Mouse (Mus musculus) C2C12 (cell line): ENCODE data around the gene Cpox. TPM values are rescaled to one million over a fixed set of nuclear protein-coding genes. Genes with fewer than 3 reads are reported as not detected.

ENCODE experiments used
- H3K27me3 ChIP-seq: one replicate; pipeline ENCODE4 v1.6.1; 2011; ENCODE audit not compliant: control insufficient read depth, insufficient read depth, insufficient read length
- H3K36me3 ChIP-seq: one replicate; pipeline ENCODE4 v1.6.1; 2011; ENCODE audit not compliant: control insufficient read depth, insufficient read depth
- H3K4me3 ChIP-seq: one replicate; pipeline ENCODE4 v1.5.1; 2011; ENCODE audit warnings: mild to moderate bottlenecking, control low read depth; ENCODE audit not compliant: poor library complexity, insufficient read depth, severe bottlenecking
- H3K79me2 ChIP-seq: one replicate; pipeline ENCODE4 v1.6.1; 2011; ENCODE audit not compliant: control insufficient read depth, insufficient read depth
- H3K79me3 ChIP-seq: one replicate; pipeline ENCODE4 v1.6.1; 2011; ENCODE audit warnings: low read depth, control low read depth
- H3ac ChIP-seq: one replicate; pipeline ENCODE3; 2011; ENCODE audit warnings: low read depth; ENCODE audit not compliant: control insufficient read depth, insufficient read length
- CEBPB ChIP-seq: IDR thresholded peaks from one replicate; pipeline ENCODE4 v1.6.1; 2011; ENCODE audit warnings: low read depth, mild to moderate bottlenecking, control low read depth, moderate library complexity
- CTCF ChIP-seq: IDR thresholded peaks from one replicate; pipeline ENCODE4 v1.5.1; 2011; ENCODE audit not compliant: control insufficient read depth, insufficient read depth, insufficient read length
- FOSL1 ChIP-seq: IDR thresholded peaks from one replicate; pipeline ENCODE4 v1.8.0; 2011; ENCODE audit warnings: mild to moderate bottlenecking, low read length; ENCODE audit not compliant: poor library complexity, insufficient read depth, severe bottlenecking
- MAX ChIP-seq: IDR thresholded peaks from one replicate; pipeline ENCODE4 v1.6.1; 2011; ENCODE audit warnings: mild to moderate bottlenecking, control low read depth
- MYOD1 ChIP-seq: IDR thresholded peaks from one replicate; pipeline ENCODE4 v1.6.1; 2011; ENCODE audit warnings: low read depth; ENCODE audit not compliant: control insufficient read depth, insufficient read length
- MYOG ChIP-seq: IDR thresholded peaks from one replicate; pipeline ENCODE4 v1.6.1; 2011; ENCODE audit not compliant: control insufficient read depth, insufficient read length; ENCODE audit errors: extremely low read depth
- USF1 ChIP-seq: IDR thresholded peaks from one replicate; pipeline ENCODE4 v1.6.1; 2011; ENCODE audit warnings: low read depth, mild to moderate bottlenecking, control low read depth, moderate library complexity
- polyA plus RNA-seq: library from polyadenylated mRNA; unstranded; fragments of >200 nt; fragmentation: generic; extraction: Trizol; gene quantifications from one replicate; pipeline ENCODE4 v1.2.1, GENCODE M21; 2012; ENCODE audit warnings: missing spikeins

The Cpox gene
- polyA plus RNA-seq, 1 experiment: 9.8 TPM

DNA sequence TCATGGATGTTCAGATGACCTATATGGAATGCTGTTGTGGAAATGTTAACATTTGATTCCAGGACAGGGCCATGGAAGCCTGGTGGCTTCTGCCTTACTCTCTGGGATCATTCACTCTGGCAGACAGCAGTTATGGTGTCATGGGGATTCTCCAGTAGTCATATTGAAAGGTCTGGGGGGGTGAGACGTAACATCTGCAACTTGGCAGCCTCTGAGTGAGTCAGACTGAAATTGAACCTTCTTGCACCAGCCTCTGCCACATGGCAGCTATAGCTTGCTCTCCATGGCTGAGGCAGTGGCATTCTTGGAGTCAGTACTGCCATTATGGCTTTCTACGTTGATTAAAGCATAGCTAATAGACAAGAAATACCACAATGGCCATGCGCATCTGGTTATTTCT is 26.7 kb downstream of the Cpox start:
- Histone ChIP-seq H3ac (no peak overlapping the region), H3K27me3 (no peaks in the 10 kb centered on the region), H3K4me3 (no peak overlapping the region), H3K79me2 (no peaks in the 10 kb centered on the region), H3K36me3 (no peaks in the 10 kb centered on the region), H3K79me3 (no peaks in the 10 kb centered on the region)
- TF ChIP-seq USF1 (no peak), MAX (no peak), CEBPB (no peak), MYOG (no peak), MYOD1 (no peak), FOSL1 (no peak), CTCF (no peak)

DNA sequence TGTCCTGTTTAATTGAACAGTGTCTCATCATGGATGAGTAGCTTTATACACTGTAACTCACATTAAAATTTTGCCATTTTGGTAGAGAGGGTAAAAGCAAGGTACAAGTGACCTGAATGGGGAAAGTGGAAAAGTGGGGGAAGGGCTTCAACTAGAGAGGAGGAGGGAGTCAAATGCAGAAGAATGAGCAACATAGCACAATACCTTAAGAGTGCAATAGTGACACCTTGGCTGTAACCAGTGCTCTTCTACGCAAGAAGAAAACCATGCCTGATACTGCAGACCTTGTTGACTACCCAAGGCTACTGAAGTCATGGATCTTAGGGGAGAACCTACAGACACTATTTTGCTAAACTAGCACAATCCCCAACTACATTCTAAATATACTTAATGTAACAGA is 27.2 kb downstream of the Cpox start:
- TF ChIP-seq MAX: no peak
- no peak for TF ChIP-seq USF1
- no peak for TF ChIP-seq FOSL1
- Histone ChIP-seq H3K36me3 (no peaks in the 10 kb centered on the region), H3K79me3 (no peaks in the 10 kb centered on the region), H3K4me3 (no peak overlapping the region), H3K79me2 (no peaks in the 10 kb centered on the region), H3ac (no peak overlapping the region), H3K27me3 (no peaks in the 10 kb centered on the region)

DNA sequence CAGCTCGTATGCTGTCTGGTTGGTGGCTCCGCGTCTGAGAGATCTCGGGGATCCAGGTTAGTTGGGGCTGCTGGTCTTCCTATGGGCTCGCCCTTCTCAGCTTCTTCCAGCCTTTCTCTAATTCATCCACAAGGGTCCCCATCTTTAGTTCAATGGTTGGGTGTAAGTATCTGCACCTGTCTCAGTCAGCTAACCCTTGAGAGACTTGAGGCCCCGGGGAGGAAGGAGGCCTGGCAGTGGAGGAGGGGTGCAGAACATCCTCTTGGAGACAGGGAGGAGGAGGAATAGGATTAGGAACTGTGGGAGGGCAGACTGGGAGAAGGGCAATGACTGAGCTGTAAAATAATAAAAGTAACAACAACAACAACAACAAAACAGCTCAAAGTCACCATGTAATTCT is 30.1 kb downstream of the Cpox start:
- H3ac ChIP-seq: no peak overlapping the region
- no peaks in the 10 kb centered on the region for H3K79me3 ChIP-seq
- no peaks in the 10 kb centered on the region for H3K27me3 ChIP-seq
- no peaks in the 10 kb centered on the region for H3K36me3 ChIP-seq
- no peaks in the 10 kb centered on the region for H3K79me2 ChIP-seq
- no peak for TF ChIP-seq CTCF
- no peak for TF ChIP-seq MYOD1
- TF ChIP-seq FOSL1: no peak
- no peak for TF ChIP-seq MYOG
- no peak for TF ChIP-seq CEBPB
- no peak for TF ChIP-seq USF1
- no peak for TF ChIP-seq MAX
- no peak overlapping the region for H3K4me3 ChIP-seq

DNA sequence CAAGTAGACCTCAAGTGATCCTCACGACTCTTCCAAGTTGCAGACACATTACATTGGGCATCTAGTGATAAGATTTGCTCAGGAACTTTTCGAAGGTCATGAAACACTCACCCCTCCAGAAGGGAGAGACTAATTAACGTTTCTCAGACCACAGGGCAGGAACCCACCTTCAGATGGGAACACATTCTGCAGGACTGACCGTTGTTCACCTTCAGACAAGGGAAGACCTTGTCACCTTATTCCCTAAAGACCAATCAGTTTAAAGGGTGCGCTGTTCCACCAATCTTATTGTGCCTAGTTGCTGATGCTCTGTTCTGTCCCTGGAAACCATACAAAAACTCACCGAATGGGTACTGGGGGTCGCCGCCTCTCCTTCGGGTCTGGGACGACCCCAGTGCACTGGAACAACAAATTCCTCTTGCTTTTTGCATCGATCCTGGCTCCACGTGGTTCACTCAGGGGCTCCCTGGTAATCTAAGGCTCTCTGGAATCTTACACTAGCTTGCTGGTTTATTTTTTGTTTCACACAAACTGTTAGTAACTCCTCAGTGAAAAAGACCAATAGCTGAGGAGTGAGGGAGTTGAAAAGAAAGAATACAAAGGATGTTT is 30.8 kb downstream of the Cpox start:
- TF ChIP-seq USF1 (no peak), MAX (no peak), MYOD1 (no peak), CTCF (no peak), MYOG (no peak), FOSL1 (no peak), CEBPB (no peak)
- Histone ChIP-seq H3K4me3 (no peak overlapping the region), H3K27me3 (no peaks in the 10 kb centered on the region), H3K36me3 (no peaks in the 10 kb centered on the region), H3K79me3 (no peaks in the 10 kb centered on the region), H3ac (no peak overlapping the region), H3K79me2 (no peaks in the 10 kb centered on the region)

DNA sequence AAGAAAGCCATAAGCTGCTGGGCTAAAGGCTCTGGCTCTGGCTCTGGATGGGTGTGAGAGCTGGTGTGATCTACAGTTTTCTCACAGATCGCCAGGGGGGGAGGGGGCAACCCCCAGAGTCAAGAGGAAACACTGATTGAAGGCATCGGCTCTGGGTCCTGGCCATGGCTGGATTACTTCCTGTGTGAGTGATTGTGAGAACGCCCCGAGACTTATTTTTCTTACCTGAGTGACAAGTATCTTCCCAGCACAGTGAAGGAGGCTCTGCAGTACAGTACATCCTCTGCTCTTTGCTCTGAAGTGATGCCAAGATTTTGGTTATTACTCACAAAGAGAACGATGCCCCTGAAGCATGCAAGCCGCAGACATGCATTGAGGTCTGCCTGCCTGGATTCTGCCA is 31.7 kb downstream of the Cpox start:
- Histone ChIP-seq H3K79me2 (no peaks in the 10 kb centered on the region), H3K79me3 (no peaks in the 10 kb centered on the region), H3K36me3 (no peaks in the 10 kb centered on the region), H3ac (no peak overlapping the region), H3K27me3 (no peaks in the 10 kb centered on the region), H3K4me3 (no peak overlapping the region)
- TF ChIP-seq CTCF: no peak
- no peak for TF ChIP-seq MAX
- TF ChIP-seq MYOG: no peak
- no peak for TF ChIP-seq USF1
- no peak for TF ChIP-seq MYOD1
- TF ChIP-seq CEBPB: no peak
- no peak for TF ChIP-seq FOSL1

DNA sequence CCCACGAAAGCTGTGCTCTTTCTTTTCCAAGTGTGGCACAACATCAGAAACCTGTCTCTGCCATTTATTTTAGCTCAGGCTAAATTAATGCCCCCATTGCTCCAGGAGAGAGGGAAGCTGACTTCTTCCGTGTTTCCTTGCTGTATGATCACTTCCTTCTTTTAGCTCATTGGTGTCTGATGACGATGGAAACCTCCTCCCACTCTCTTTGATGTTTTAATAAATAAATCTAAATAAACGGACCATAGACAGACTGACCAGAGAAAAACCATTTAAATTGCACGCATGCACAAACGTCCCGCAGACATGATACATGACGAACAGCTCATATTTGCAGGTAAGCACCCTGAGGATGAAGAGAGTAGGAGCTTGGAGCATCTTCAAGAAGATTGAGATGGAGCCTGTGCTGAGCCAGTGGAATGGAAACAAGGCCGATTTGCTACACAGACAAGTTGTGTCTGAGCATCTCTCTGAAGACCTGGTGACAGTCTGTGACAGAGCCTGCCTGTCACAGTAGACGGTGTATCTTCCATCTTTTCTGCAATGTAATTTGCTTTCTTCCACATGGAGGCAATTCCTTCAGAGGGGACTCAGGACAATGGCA is 32.3 kb downstream of the Cpox start:
- Histone ChIP-seq H3K27me3 (no peaks in the 10 kb centered on the region), H3K4me3 (no peak overlapping the region), H3K36me3 (no peaks in the 10 kb centered on the region), H3K79me3 (no peaks in the 10 kb centered on the region), H3K79me2 (no peaks in the 10 kb centered on the region), H3ac (no peak overlapping the region)
- TF ChIP-seq CTCF: no peak
- no peak for TF ChIP-seq CEBPB
- TF ChIP-seq FOSL1: no peak
- no peak for TF ChIP-seq MYOD1
- TF ChIP-seq USF1: no peak
- no peak for TF ChIP-seq MAX
- no peak for TF ChIP-seq MYOG
